Mouse (Mus musculus) urinary bladder, postnatal 36 days (tissue): ENCODE data around the gene Znrf1.

Source experiments
- DNase-seq, 2 experiments: peaks; one replicate each; pipeline ENCODE4 v3.0.0; 2022; ENCODE audit warnings: low spot score in 2 of 2, mixed read lengths in 1 of 2

Znrf1 gene

GRCm38 (mm10) chr8:111599707-111600444 lies 64.0 kb downstream of the Znrf1 start:
- no peak for DNase-seq

GRCm38 (mm10) chr8:111602050-111602449 lies 66.2 kb downstream of the Znrf1 start:
- no peak for DNase-seq

GRCm38 (mm10) chr8:111604986-111605385 lies 69.1 kb downstream of the Znrf1 start:
- DNase-seq, result no peak

- no peak for DNase-seq
Observed at GRCm38 (mm10) chr8:111606961-111607360, 71.1 kb downstream of the Znrf1 start.

GRCm38 (mm10) chr8:111607414-111607813 lies 71.5 kb downstream of the Znrf1 start:
- no peak for DNase-seq

- no peak for DNase-seq
Observed at GRCm38 (mm10) chr8:111613181-111613580, 77.3 kb downstream of the Znrf1 start.

GRCm38 (mm10) chr8:111614786-111615701 lies 79.1 kb downstream of the Znrf1 start:
- no peak for DNase-seq

- DNase-seq, result no peak
Observed at GRCm38 (mm10) chr8:111617812-111618211, 81.9 kb downstream of the Znrf1 start.

GRCm38 (mm10) chr8:111618273-111618672 lies 82.4 kb downstream of the Znrf1 start:
- DNase-seq, result no peak

- DNase-seq, result no peak
Observed at GRCm38 (mm10) chr8:111619936-111620335, 84.0 kb downstream of the Znrf1 start.

GRCm38 (mm10) chr8:111622104-111622503 lies 86.2 kb downstream of the Znrf1 start:
- DNase-seq, result no peak

- DNase-seq, result no peak
Observed at GRCm38 (mm10) chr8:111622553-111622952, 86.7 kb downstream of the Znrf1 start.

- DNase-seq, result peak; percentile 52 to 80
Observed at GRCm38 (mm10) chr8:111624081-111624852, 88.4 kb downstream of the Znrf1 start.

- DNase-seq, result no peak
Observed at GRCm38 (mm10) chr8:111624853-111625221, 88.9 kb downstream of the Znrf1 start.

- peak; percentile 61 to 75 for DNase-seq
Observed at GRCm38 (mm10) chr8:111625694-111626527, 90.0 kb downstream of the Znrf1 start.

GRCm38 (mm10) chr8:111626528-111626820 lies 90.6 kb downstream of the Znrf1 start:
- no peak for DNase-seq

- no peak for DNase-seq
Observed at GRCm38 (mm10) chr8:111626933-111627332, 91.0 kb downstream of the Znrf1 start.

- DNase-seq, result no peak
Observed at GRCm38 (mm10) chr8:111627923-111628322, 92.0 kb downstream of the Znrf1 start.

GRCm38 (mm10) chr8:111628401-111628800 lies 92.5 kb downstream of the Znrf1 start:
- DNase-seq, result no peak

- no peak for DNase-seq
Observed at GRCm38 (mm10) chr8:111628894-111629501, 93.1 kb downstream of the Znrf1 start.

- DNase-seq, result peak; percentile 58 to 72
Observed at GRCm38 (mm10) chr8:111630105-111630521, 94.2 kb downstream of the Znrf1 start, which contains the start of gene Ldhd. Ldhd (minus strand) TSS chr8:111630374.
